28 mouse cellular contexts compared by ENCODE assay signal in the genomic region with DNA sequence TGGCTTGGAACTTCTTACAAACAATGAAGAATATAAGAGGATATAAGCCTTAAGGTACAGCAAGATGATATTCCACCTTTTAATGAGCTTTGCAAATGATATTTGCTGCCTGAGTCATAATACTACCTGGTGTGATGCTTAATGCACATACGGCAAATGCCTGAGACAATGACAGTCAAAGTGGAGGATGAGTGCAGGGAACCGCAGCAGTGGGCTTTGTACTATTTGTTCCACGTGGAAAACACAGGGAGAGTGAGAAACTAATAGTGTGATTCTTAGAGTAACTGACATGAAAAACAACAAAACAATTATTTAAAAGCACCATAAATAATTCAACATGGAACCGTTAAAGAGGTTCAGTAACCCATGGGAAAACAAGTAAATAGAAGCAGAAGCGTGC.
"Had no signal": no experiment of that assay in that cellular context is flagged by ENCODE, and none has a peak within 500 bp of the region (broad histone marks: within the 10 kb centered on the region; RNA-seq: fewer than 3 reads in every experiment).

No protein-coding gene starts in this region.

- H3K4me1 ChIP-seq: embryonic facial prominence, embryonic 10.5 days; embryonic facial prominence, embryonic 12.5 days; embryonic facial prominence, embryonic 13.5 days; embryonic facial prominence, embryonic 15.5 days had no signal

- H3K9me3 ChIP-seq: embryonic facial prominence, embryonic 10.5 days; embryonic facial prominence, embryonic 12.5 days; embryonic facial prominence, embryonic 13.5 days; embryonic facial prominence, embryonic 15.5 days; forebrain, embryonic 10.5 days; forebrain, embryonic 12.5 days; forebrain, embryonic 13.5 days; forebrain, embryonic 15.5 days had no signal

- H3K27me3 ChIP-seq: embryonic facial prominence, embryonic 12.5 days; embryonic facial prominence, embryonic 13.5 days; embryonic facial prominence, embryonic 15.5 days; forebrain, embryonic 12.5 days; forebrain, embryonic 13.5 days; forebrain, embryonic 15.5 days had no signal

- DNase-seq: cerebellum, adult 8-10 months; cerebellum, adult 9-10 months; cerebellum, adult 9-11 months; cerebellum, postnatal 10 days; cerebellum, postnatal 14 days; cerebellum, postnatal 25 days; cerebellum, postnatal 36 days; embryo, embryonic 11 days; forebrain, postnatal 0 days; gastrocnemius, adult 2 months; gastrocnemius, postnatal 10 days; gastrocnemius, postnatal 14 days; gastrocnemius, postnatal 25 days; gastrocnemius, postnatal 36 days; heart, adult 11 months; heart, adult 18-20 months; heart, adult 2 months had no signal

- H3K4me2 ChIP-seq: embryonic facial prominence, embryonic 12.5 days; embryonic facial prominence, embryonic 13.5 days; embryonic facial prominence, embryonic 15.5 days; forebrain, embryonic 12.5 days; forebrain, embryonic 13.5 days; forebrain, embryonic 15.5 days had no signal

- H3K9ac ChIP-seq: embryonic facial prominence, embryonic 12.5 days; embryonic facial prominence, embryonic 13.5 days; embryonic facial prominence, embryonic 15.5 days; forebrain, embryonic 12.5 days; forebrain, embryonic 13.5 days; forebrain, embryonic 15.5 days; forebrain, postnatal 0 days had no signal

- H3K36me3 ChIP-seq: embryonic facial prominence, embryonic 10.5 days; embryonic facial prominence, embryonic 12.5 days; embryonic facial prominence, embryonic 13.5 days; embryonic facial prominence, embryonic 15.5 days; forebrain, embryonic 10.5 days; forebrain, embryonic 12.5 days; forebrain, embryonic 15.5 days had no signal

- H3K4me3 ChIP-seq: embryonic facial prominence, embryonic 10.5 days; embryonic facial prominence, embryonic 12.5 days; embryonic facial prominence, embryonic 13.5 days; embryonic facial prominence, embryonic 15.5 days; erythroblast, embryonic 14.5 days; forebrain, embryonic 10.5 days; forebrain, embryonic 12.5 days; forebrain, embryonic 13.5 days; forebrain, embryonic 15.5 days; gastrocnemius, adult 2 months; heart, adult 2 months had no signal

- ATAC-seq: forebrain, embryonic 13.5 days; forebrain, embryonic 14.5 days; forebrain, embryonic 15.5 days; forebrain, embryonic 16.5 days; forebrain, postnatal 0 days had no signal

- H3K27ac ChIP-seq: embryonic facial prominence, embryonic 10.5 days; embryonic facial prominence, embryonic 12.5 days; embryonic facial prominence, embryonic 13.5 days; embryonic facial prominence, embryonic 15.5 days; forebrain, embryonic 10.5 days; forebrain, embryonic 12.5 days; forebrain, embryonic 13.5 days; forebrain, embryonic 15.5 days; gastrocnemius, adult 2 months; heart, adult 2 months had no signal
